Mouse (Mus musculus) ES-Bruce4 (cell line): Measurements from ENCODE around the gene Stmn1.
"Not testable (repeated sequence)": the region's sequence is repeated elsewhere in the genome, so short reads cannot be mapped to it uniquely, and the experiment has no call there.

Experiments used
- CTCF ChIP-seq: IDR thresholded peaks from one replicate; pipeline ENCODE4 v1.8.1; 2011; ENCODE audit warnings: low read depth, low read length
- POLR2A ChIP-seq: IDR thresholded peaks from one replicate; pipeline ENCODE4 v1.8.1; 2011; ENCODE audit warnings: low read length; ENCODE audit not compliant: insufficient read depth

DNA sequence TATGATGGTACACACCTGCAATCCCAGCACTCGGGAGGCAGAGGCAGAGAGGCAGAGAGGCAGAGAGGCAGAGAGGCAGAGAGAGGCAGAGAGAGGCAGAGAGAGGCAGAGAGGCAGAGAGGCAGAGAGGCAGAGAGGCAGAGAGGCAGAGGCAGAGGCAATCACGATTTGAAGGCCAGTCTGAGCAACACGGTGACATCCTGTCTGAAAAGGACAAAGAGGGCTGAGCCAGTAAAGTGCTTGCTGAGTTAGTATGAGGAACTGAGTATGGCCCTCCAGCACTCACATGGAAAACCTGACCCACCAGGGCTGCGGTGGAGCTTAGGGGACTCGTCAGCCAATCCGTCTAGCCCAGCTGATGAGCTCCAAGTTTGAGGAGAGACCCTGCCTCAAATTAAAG is 30.9 kb downstream of the Stmn1 start:
- TF ChIP-seq POLR2A, CTCF: not testable (repeated sequence)
